Mouse (Mus musculus) forebrain, embryonic 10.5 days (tissue): ENCODE results near the gene Gm4353. TPM values are rescaled to one million over a fixed set of nuclear protein-coding genes. Genes with fewer than 3 reads are reported as not detected.

ENCODE experiments used
- DNase-seq: peaks from one replicate; pipeline ENCODE4 v3.0.0-alpha.2; 2017; ENCODE audit warnings: low spot score; ENCODE audit errors: extremely low spot score
- H3K27ac ChIP-seq: fragments of 300-500 bp; sonication (generic); 2 replicates; pipeline ENCODE4 v1.5.1; 2016; ENCODE audit warnings: mild to moderate bottlenecking
- H3K27me3 ChIP-seq: fragments of 300-500 bp; sonication (generic); 2 replicates; pipeline ENCODE4 v1.6.1; 2016; ENCODE audit warnings: mild to moderate bottlenecking; ENCODE audit not compliant: poor library complexity, severe bottlenecking
- H3K36me3 ChIP-seq: fragments of 300-500 bp; sonication (generic); replicated peaks from 2 replicates; pipeline ENCODE4 v1.6.1; 2016; ENCODE audit warnings: mild to moderate bottlenecking, moderate library complexity
- H3K4me1 ChIP-seq: fragments of 300-500 bp; sonication (generic); 2 replicates; pipeline ENCODE4 v1.6.1; 2016
- H3K4me3 ChIP-seq: fragments of 300-500 bp; sonication (generic); 2 replicates; pipeline ENCODE4 v1.5.1; 2016; ENCODE audit warnings: mild to moderate bottlenecking, moderate library complexity
- H3K9me3 ChIP-seq: fragments of 300-500 bp; sonication (generic); 2 replicates; pipeline ENCODE4 v1.6.1; 2016; ENCODE audit warnings: mild to moderate bottlenecking, moderate library complexity
- WGBS: fragments of 180-500 bp; shearing (Covaris S2); methylation state at CpG from one replicate; pipeline ENCODE4 v1.1.7; 2016; 5-methylcytosine and 5-hydroxymethylcytosine counted together
- polyA plus RNA-seq: library from polyadenylated mRNA; unstranded; fragments of >200 nt; fragmentation: Nextera tagmentation; extraction: Ambion mirVana; gene quantifications from 2 replicates; pipeline ENCODE4 v1.2.1, GENCODE M21; 2016

The Gm4353 gene
- polyA plus RNA-seq, 1 experiment from 2014 or later = 1.0 TPM

DNA sequence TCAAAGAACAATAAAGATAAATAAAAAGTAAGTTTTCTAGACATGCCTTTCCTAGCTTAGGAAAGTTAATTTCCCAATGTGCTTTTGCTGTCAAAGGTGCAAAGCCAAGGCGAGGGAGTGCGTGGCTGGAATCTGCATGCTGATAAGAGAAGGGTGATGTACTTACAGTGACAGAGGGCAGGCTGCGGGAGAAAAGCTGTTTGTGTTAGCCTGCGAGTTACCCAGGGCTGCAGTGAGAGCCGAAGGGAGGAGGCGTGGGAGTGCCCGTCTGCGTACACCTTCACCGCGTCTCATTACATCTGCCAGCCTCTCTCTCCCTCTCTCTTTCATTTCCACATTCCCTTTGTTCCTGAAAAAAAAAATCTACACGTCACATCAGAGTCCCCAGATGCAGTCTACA, 45.9 kb downstream of the Gm4353 start, which contains the start of gene Sox6:
TSS of gene Sox6 (minus strand) at position 286 of the 400 bp plus-strand sequence.
- no peaks in the 10 kb centered on the region for H3K9me3 ChIP-seq
- peaks cover 77% of the 10 kb centered on the region for H3K27me3 ChIP-seq
- peak within 1 kb of the TSS; percentile 59 for H3K4me3 ChIP-seq
- H3K36me3 ChIP-seq = no peaks in the 10 kb centered on the region
- DNase-seq = peak; percentile 46
- peak within 1 kb of the TSS; percentile 82 for H3K27ac ChIP-seq
- 0% methylated on average over 11 of the region's 11 CpGs for WGBS
- peaks cover 69% of the 10 kb centered on the region for H3K4me1 ChIP-seq

GRCm38 (mm10) chr7:116038024-116038423, 46.4 kb downstream of the Gm4353 start:
- no peaks in the 10 kb centered on the region for H3K36me3 ChIP-seq
- H3K9me3 ChIP-seq = no peaks in the 10 kb centered on the region
- H3K4me3 ChIP-seq = peak overlapping the region; percentile 59
- H3K4me1 ChIP-seq = peaks cover 70% of the 10 kb centered on the region
- peaks cover 77% of the 10 kb centered on the region for H3K27me3 ChIP-seq
- DNase-seq = no peak
- H3K27ac ChIP-seq = peak overlapping the region; percentile 82; the same call in 1 of the 2 replicates
- WGBS = under 1% methylated on average over 13 of the region's 13 CpGs

DNA sequence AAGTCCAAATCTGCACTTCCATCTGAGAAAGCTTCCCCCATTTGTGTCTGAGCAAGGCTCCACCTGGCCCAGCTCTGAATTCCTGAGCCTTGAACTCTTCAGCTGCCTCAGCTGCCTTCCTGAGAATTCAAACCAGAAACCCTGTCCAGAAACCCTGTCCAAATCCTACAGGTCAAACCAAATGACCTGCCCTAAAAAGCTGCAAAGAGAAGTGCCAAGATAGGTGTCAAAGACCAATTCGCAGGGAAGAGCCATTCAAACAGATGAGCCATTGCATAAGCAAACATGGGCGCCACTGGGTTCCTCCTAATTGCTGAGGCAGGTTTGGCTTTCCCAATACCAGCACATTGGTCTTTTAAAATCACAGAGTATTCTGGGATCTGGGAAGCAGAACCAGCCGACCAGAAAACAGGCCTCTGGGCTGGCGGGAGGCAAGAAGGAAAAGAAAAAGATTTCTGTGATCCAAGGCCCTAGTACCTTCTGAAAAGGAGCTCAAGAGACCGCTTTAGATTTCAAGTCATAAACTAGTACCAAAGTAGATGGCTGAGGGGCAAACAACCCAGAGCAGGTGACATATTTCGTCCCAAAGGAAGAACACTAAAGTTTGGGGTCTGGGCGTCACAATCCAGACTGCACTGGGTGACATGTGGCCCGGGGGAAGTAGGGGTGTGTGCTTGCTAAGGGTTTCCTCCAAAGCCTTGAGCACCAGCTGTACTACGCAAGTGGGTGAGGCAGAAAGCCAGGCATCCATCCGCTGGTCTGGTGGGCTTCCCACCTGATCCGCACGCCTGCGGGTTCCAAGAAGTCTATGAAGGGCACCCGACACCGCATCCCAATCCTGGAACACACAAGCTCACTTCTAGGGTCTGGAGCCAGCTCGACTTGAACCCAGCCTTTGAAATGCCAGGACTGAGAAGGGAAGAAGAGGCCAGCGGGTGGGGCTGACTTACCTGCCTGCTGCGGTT, 47.6 kb downstream of the Gm4353 start:
- H3K36me3 ChIP-seq = no peaks in the 10 kb centered on the region
- H3K9me3 ChIP-seq = no peaks in the 10 kb centered on the region
- peak; percentile 25 for DNase-seq
- H3K27me3 ChIP-seq = peaks cover 70% of the 10 kb centered on the region
- H3K4me1 ChIP-seq = peaks cover 72% of the 10 kb centered on the region
- 8% methylated on average over 18 of the region's 18 CpGs for WGBS
- H3K27ac ChIP-seq = peak overlapping the region; percentile 68
- peak overlapping the region; percentile 59 for H3K4me3 ChIP-seq

GRCm38 (mm10) chr7:116035504-116035903, 48.9 kb downstream of the Gm4353 start:
- peaks cover 57% of the 10 kb centered on the region for H3K27me3 ChIP-seq
- H3K4me3 ChIP-seq = peak overlapping the region; percentile 72
- peaks cover 80% of the 10 kb centered on the region for H3K4me1 ChIP-seq

GRCm38 (mm10) chr7:116034282-116034758, 50.1 kb downstream of the Gm4353 start:
- H3K27me3 ChIP-seq = peaks cover 52% of the 10 kb centered on the region
- H3K4me3 ChIP-seq = peak overlapping the region; percentile 72
- H3K4me1 ChIP-seq = peaks cover 80% of the 10 kb centered on the region
- peak overlapping the region; percentile 100 for H3K27ac ChIP-seq
- H3K9me3 ChIP-seq = no peaks in the 10 kb centered on the region
- peak; percentile 91 for DNase-seq
- H3K36me3 ChIP-seq = no peaks in the 10 kb centered on the region
- under 1% methylated on average over 25 of the region's 25 CpGs for WGBS

More at GRCm38 (mm10) chr7:116035504-116035903, 48.9 kb downstream of the Gm4353 start:
- no peaks in the 10 kb centered on the region for H3K9me3 ChIP-seq
- DNase-seq = no peak
- WGBS = 28% methylated on average over 4 of the region's 4 CpGs
- H3K36me3 ChIP-seq = no peaks in the 10 kb centered on the region
- H3K27ac ChIP-seq = peak overlapping the region; percentile 100; the same call in 1 of the 2 replicates

DNA sequence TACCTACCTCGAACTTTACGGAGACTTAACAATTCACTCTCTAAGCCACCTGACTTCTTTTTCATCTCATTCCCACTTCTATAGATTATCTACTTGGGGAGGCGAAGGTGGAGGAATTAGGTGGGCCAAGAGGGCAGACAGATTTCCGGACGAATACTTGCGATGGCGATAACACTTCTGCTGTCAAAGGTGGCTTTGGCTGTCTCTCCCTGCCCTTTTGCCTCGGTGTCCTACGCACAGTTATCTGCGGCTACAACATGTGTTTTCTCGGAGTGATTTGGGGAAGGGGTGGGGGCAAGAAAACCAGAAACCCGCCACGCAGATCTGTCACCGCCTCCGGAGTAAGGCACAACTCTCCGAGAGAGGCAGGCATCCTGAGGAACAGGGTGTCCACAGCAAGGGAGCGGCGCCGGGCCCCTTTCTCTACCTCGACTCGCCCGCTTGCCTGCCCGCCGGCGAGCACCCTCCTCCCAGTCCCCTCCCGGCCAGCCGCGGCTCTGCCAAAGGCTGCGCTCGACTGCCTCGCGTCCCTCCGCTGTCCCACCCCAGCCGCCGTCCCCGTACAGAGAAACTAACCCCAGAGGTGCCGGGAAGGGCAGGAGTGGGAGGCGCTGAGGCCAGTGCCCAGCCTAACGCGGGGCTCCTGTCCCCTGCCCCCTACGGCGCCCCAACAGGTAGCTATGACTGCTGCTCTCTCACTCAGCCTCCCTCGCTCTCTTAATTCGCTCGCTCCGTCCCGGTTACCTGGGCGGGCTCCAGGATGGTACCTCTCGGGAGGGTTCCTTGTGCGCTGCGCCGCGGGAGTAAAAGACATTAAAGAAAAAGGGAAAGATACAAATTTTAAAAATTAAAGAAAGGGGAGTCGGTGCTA, 50.8 kb downstream of the Gm4353 start:
- peak; percentile 78 for DNase-seq
- H3K36me3 ChIP-seq = no peaks in the 10 kb centered on the region
- peaks cover 78% of the 10 kb centered on the region for H3K4me1 ChIP-seq
- peak overlapping the region; percentile 100 for H3K27ac ChIP-seq
- H3K4me3 ChIP-seq = peak overlapping the region; percentile 72
- peaks cover 45% of the 10 kb centered on the region for H3K27me3 ChIP-seq
- H3K9me3 ChIP-seq = no peaks in the 10 kb centered on the region
- under 1% methylated on average over 53 of the region's 54 CpGs for WGBS

Other genes with a start within 250 kb of the Gm4353 start
- gene Sox6, start 45.8 kb downstream of the Gm4353 start, polyA plus RNA-seq = 71.1 and 77.3 TPM in 2 replicates
- gene 1110004F10Rik, start 45.2 kb downstream of the Gm4353 start, polyA plus RNA-seq = 360 and 361 TPM in 2 replicates
- 27.7 and 28.3 TPM in 2 replicates for gene Plekha7, start 223.7 kb upstream of the Gm4353 start, polyA plus RNA-seq
- gene Rps13, start 249.6 kb upstream of the Gm4353 start, polyA plus RNA-seq = 830 and 840 TPM in 2 replicates